Mouse (Mus musculus) frontal cortex, postnatal 14 days (tissue): Measurements from ENCODE around the gene Fam160a2.
"Not testable (repeated sequence)": the region's sequence is repeated elsewhere in the genome, so short reads cannot be mapped to it uniquely, and the experiment has no call there.

Source experiments
- DNase-seq, 2 experiments: peaks; one replicate each; pipeline ENCODE4 v3.0.0; 2022; ENCODE audit warnings: low spot score in 2 of 2

Fam160a2 gene

DNA sequence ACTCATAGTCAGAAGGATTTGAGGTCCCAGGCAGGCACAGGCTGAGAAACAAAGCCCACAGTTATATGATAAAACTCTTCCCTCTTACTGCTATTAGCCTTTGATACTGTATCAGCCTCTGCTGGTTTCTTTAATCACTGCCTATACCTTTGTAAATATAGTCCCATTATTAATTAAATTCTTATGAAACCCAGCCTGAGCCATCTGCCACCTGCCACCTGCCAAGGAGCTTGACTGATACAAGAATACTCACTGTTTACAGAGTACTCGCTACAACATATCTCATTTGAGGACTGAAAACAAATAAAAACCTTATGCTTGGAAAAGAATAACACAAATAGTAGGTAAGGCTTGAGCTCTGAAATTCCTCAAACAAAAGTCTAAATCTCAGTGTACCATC, 5.2 kb downstream of the Fam160a2 start:
- no peak for DNase-seq

GRCm38 (mm10) chr7:105390236-105390635, 9.6 kb downstream of the Fam160a2 start:
- DNase-seq, result no peak

DNA sequence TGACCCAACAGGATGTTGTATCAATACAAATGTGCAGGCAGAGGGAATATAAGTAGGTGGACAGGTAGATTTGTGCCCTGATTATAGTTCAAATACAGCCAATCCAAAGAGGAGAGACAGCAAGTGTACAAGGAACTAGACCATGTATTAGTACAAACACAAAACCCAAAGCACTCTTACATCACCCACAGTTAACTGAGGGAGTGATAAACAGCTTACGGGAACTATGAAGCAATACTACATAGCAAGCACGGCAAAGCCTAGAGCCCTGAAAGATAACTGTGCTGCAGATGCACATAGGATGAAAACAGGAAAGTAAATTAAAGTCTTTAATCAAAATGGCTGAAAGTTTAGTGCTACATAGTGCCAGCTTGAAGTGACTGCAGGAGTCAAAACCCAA, 12.2 kb downstream of the Fam160a2 start:
- no peak for DNase-seq

GRCm38 (mm10) chr7:105380329-105380728, 19.5 kb downstream of the Fam160a2 start:
- no peak for DNase-seq

DNA sequence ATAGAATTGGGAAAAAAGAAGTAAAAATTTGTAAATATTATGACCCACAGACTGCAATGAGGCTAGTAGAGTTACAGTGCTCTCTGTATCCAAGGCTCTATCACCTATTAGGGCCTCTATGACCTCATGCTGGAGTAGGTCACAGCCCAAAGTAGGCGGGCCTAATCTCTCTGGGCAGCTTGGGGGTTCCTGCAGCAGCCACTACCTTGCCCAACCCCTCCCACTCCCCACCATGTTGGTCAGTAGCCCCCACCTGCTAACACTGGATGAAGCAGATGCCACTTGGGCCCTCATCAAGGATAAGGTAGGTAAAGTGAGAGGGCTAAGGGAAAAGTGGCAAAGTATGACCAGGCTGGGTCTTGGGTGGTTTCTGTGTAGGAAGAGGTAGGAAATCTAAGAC, 25.0 kb downstream of the Fam160a2 start, which contains the start of gene Gm5901:
TSS of gene Gm5901 (plus strand) at position 173 of the 400 bp plus-strand sequence.
- no peak for DNase-seq

DNA sequence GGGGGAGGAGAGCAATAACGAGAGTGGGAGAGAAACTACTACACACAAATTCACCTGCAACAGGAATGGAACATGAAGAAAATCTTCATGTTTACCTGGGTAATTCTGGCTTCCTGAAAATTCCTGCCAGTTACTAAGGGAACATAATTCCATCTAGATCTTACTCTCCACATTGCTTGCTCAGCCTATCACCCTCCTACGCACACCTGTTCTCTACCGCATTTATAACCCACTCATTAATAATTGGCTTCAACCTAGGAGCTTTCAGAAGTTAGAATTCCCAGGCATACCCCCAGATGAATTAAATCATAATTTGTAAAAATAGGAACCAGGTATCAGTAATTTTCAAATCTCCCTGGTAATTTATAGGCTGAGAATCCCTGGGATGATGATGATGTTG, 25.9 kb downstream of the Fam160a2 start:
- no peak for DNase-seq

DNA sequence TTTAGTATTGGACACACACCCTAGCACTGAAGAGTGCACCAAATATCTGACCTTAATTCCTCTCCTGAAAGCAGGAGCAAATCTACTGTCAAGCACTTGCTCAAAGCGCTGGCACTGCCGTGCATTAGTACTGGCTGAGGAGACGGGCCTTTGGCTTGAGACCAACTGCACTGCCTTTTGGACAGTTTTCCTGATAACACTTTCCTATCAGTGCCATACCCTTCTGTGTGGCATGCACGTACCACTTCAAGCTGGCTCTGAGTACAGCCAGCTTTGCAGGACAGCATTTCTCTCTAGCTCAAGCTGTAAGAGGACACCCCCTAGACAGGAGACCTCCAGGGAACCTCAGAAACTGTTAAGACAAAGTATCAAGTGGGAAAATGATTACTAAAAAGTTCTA, 26.3 kb downstream of the Fam160a2 start:
- DNase-seq, result no peak

GRCm38 (mm10) chr7:105372912-105373311, 26.9 kb downstream of the Fam160a2 start:
- no peak for DNase-seq

DNA sequence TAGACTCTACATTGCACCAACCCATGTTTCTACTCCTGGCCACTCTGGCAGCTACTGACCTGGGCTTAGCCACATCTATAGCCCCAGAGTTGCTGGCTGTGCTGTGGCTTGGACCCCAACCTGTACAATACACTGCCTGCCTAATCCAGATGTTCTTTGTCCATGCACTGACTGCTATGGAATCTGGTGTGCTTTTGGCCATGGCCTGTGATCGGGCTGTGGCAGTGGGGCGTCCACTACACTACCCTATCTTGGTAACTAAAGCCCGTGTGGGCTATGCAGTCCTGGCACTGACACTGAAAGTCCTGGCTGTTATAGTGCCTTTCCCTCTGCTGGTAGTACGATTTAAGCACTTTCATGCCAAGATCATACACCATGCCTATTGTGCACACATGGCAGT, 31.3 kb downstream of the Fam160a2 start:
- DNase-seq, result no peak

GRCm38 (mm10) chr7:105367930-105368329, 31.9 kb downstream of the Fam160a2 start, which contains the start of gene Olfr692:
Gene Olfr692, plus strand, starts transcription at chr7:105368230.
- no peak for DNase-seq

- DNase-seq, result no peak
Measured at GRCm38 (mm10) chr7:105367268-105367667, 32.6 kb downstream of the Fam160a2 start.

DNA sequence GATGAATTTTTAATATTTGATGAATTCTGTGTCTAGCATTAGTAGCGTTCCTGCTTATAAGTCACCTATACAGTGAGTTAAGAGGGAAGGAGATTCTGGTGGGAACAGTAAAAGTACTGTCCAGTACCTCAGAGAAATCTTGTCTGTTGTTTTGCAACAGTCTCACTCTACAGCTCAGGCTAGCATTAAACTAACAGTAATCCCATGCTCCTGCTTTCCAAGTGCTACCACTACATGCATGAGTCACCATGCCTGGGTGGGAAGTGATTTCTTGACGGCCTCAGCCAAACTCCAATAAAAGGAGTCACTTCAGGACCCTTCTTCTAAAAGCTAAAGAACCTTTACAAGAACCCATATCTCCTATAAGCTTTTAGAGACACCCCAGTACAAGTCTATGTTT, 38.1 kb downstream of the Fam160a2 start:
- DNase-seq, result no peak

GRCm38 (mm10) chr7:105356487-105356886, 43.4 kb downstream of the Fam160a2 start:
- DNase-seq, result not testable (repeated sequence)

GRCm38 (mm10) chr7:105356064-105356463, 43.8 kb downstream of the Fam160a2 start:
- not testable (repeated sequence) for DNase-seq

- no peak for DNase-seq
Measured at GRCm38 (mm10) chr7:105342752-105343151, 57.1 kb downstream of the Fam160a2 start.

GRCm38 (mm10) chr7:105342170-105342569, 57.7 kb downstream of the Fam160a2 start, which contains the start of gene Olfr691:
Gene Olfr691, minus strand, starts transcription at chr7:105342270.
- no peak for DNase-seq

- no peak for DNase-seq
Measured at GRCm38 (mm10) chr7:105334004-105334403, 65.8 kb downstream of the Fam160a2 start, which contains the start of gene Olfr690. Gene Olfr690, minus strand, starts transcription at chr7:105334104.

DNA sequence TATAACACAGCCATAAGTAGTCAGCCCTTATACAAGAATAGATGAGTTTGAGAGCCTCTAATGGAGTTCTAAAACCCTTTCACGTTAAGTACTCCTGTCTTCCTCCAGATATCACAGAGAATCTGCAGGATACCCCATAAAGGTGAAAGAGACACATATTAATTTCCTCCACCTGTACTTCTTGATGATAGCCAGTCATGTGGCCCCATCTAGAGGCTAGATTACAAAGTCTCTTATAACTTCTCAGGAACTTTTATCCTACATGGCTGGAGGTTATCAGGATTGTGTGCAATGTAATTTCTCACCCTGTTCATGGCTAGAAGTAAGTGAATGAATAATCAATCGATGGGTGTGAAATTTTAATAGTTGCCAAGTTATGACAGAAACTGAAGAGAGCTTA, 74.6 kb downstream of the Fam160a2 start:
- DNase-seq, result no peak
